Mouse (Mus musculus) CD4-positive, CD25-positive, alpha-beta regulatory T cell, adult 4 months (primary cell): Measurements from ENCODE around the gene Cldn15. TPM values are rescaled to one million over a fixed set of nuclear protein-coding genes. Genes with fewer than 3 reads are reported as not detected.
"Not testable (repeated sequence)": the region's sequence is repeated elsewhere in the genome, so short reads cannot be mapped to it uniquely, and the experiment has no call there.

ENCODE experiments used
- ATAC-seq: one replicate; pipeline ENCODE4 v1.8.0; 2017
- polyA plus RNA-seq, 2 experiments: library from polyadenylated mRNA; unstranded; fragments of 100-300 nt; shearing (Covaris generic); gene quantifications; one replicate each; pipeline ENCODE4 v1.2.1; 2017

The Cldn15 gene
- polyA plus RNA-seq: under 1 TPM in 1 of 2 experiments, not detected in 1; 0.34 TPM

- ATAC-seq: no peak
Measured at GRCm38 (mm10) chr5:136966331-136966730, at the start of gene Cldn15. Cldn15 (plus strand) TSS chr5:136966616.

GRCm38 (mm10) chr5:136917613-136918242, 48.7 kb upstream of the Cldn15 start:
- no peak for ATAC-seq

- peak; percentile 98 for ATAC-seq
Measured at GRCm38 (mm10) chr5:136918655-136919472, 47.6 kb upstream of the Cldn15 start.

- ATAC-seq: no peak
Measured at GRCm38 (mm10) chr5:136919546-136920301, 46.7 kb upstream of the Cldn15 start.

GRCm38 (mm10) chr5:136922830-136923229, 43.6 kb upstream of the Cldn15 start:
- ATAC-seq: no peak

- ATAC-seq: no peak
Measured at GRCm38 (mm10) chr5:136923751-136924478, 42.5 kb upstream of the Cldn15 start.

- peak; percentile 81 for ATAC-seq
Measured at GRCm38 (mm10) chr5:136929073-136929472, 37.3 kb upstream of the Cldn15 start.

- ATAC-seq: no peak
Measured at GRCm38 (mm10) chr5:136931896-136932295, 34.5 kb upstream of the Cldn15 start.

GRCm38 (mm10) chr5:136932956-136933355, 33.5 kb upstream of the Cldn15 start:
- ATAC-seq: no peak

- no peak for ATAC-seq
Measured at GRCm38 (mm10) chr5:136933930-136934329, 32.5 kb upstream of the Cldn15 start.

GRCm38 (mm10) chr5:136935905-136936695, 30.3 kb upstream of the Cldn15 start:
- no peak for ATAC-seq

GRCm38 (mm10) chr5:136936750-136937149, 29.7 kb upstream of the Cldn15 start:
- ATAC-seq: no peak

GRCm38 (mm10) chr5:136937621-136938020, 28.8 kb upstream of the Cldn15 start:
- no peak for ATAC-seq

- ATAC-seq: no peak
Measured at GRCm38 (mm10) chr5:136939284-136939683, 27.1 kb upstream of the Cldn15 start.

GRCm38 (mm10) chr5:136940029-136940428, 26.4 kb upstream of the Cldn15 start:
- ATAC-seq: not testable (repeated sequence)

- no peak for ATAC-seq
Measured at GRCm38 (mm10) chr5:136940845-136941560, 25.4 kb upstream of the Cldn15 start.

- ATAC-seq: no peak
Measured at GRCm38 (mm10) chr5:136942781-136943180, 23.6 kb upstream of the Cldn15 start.

- ATAC-seq: no peak
Measured at GRCm38 (mm10) chr5:136943382-136943781, 23.0 kb upstream of the Cldn15 start.

- no peak for ATAC-seq
Measured at GRCm38 (mm10) chr5:136945084-136945483, 21.3 kb upstream of the Cldn15 start.

GRCm38 (mm10) chr5:136947874-136948273, 18.5 kb upstream of the Cldn15 start:
- ATAC-seq: no peak
